Mouse (Mus musculus): ENCODE data around the gene Fam196b.

GRCm38 (mm10) chr11:34276363-34277046, 38.1 kb upstream of the Fam196b start:
- TF ChIP-seq CTCF (IDR thresholded peaks at IDR 0.05; ENCODE audit: borderline replicate concordance, extremely low read depth, insufficient read depth, insufficient read length) (no peak), POLR2A (IDR thresholded peaks at IDR 0.05; ENCODE audit: borderline replicate concordance, extremely low read depth, insufficient read depth, insufficient read length, poor library complexity, severe bottlenecking) (no peak)
